Mouse (Mus musculus) lung, embryonic 14.5 days (tissue): ENCODE results near the gene Tm9sf4. TPM values are rescaled to one million over a fixed set of nuclear protein-coding genes. Genes with fewer than 3 reads are reported as not detected.

Experiments used
- ATAC-seq: fragments of 200-750 bp; cut with Nextera tagmentation; 2 replicates; pipeline ENCODE4 v1.8.0; 2017; ENCODE audit warnings: mild to moderate bottlenecking, moderate TSS enrichment, moderate library complexity; ENCODE audit not compliant: insufficient read depth
- DNase-seq: peaks from one replicate; pipeline ENCODE4 v3.0.0-alpha.2; 2015
- H3K27ac ChIP-seq: fragments of 300-500 bp; sonication (generic); 2 replicates; pipeline ENCODE4 v1.5.1; 2014; ENCODE audit warnings: low read depth, mild to moderate bottlenecking, moderate library complexity
- H3K27me3 ChIP-seq: fragments of 300-500 bp; sonication (generic); 2 replicates; pipeline ENCODE4 v1.6.1; 2014; ENCODE audit warnings: low read length, control low read depth; ENCODE audit not compliant: insufficient read depth
- H3K36me3 ChIP-seq: fragments of 300-500 bp; sonication (generic); 2 replicates; pipeline ENCODE4 v1.6.1; 2014; ENCODE audit warnings: control low read depth; ENCODE audit not compliant: insufficient read depth
- H3K4me1 ChIP-seq: fragments of 300-500 bp; sonication (generic); 2 replicates; pipeline ENCODE4 v1.6.1; 2014; ENCODE audit warnings: antibody characterized with exemption, control low read depth; ENCODE audit not compliant: insufficient read depth
- H3K4me2 ChIP-seq: fragments of 300-500 bp; sonication (generic); 2 replicates; pipeline ENCODE4 v1.6.1; 2014; ENCODE audit warnings: mild to moderate bottlenecking
- H3K4me3 ChIP-seq: fragments of 300-500 bp; sonication (generic); 2 replicates; pipeline ENCODE4 v1.5.1; 2014; ENCODE audit warnings: low read depth, low read length
- H3K9ac ChIP-seq: fragments of 300-500 bp; sonication (generic); 2 replicates; pipeline ENCODE4 v1.6.1; 2014
- H3K9me3 ChIP-seq: fragments of 300-500 bp; sonication (generic); 2 replicates; pipeline ENCODE4 v1.6.1; 2016; ENCODE audit warnings: low read depth, low read length, control low read depth
- CTCF ChIP-seq: IDR thresholded peaks from 2 replicates; pipeline ENCODE4 v1.5.1; 2016; ENCODE audit warnings: antibody characterized with exemption, low read depth
- WGBS: fragments of 180-500 bp; shearing (Covaris S2); extraction: QIAGEN DNeasy Blood & Tissue Kit; methylation state at CpG from one replicate; pipeline ENCODE4 v1.1.7; 2014; 5-methylcytosine and 5-hydroxymethylcytosine counted together
- polyA plus RNA-seq: library from polyadenylated mRNA; unstranded; fragments of >200 nt; fragmentation: Nextera tagmentation; extraction: Ambion mirVana; gene quantifications from 2 replicates; pipeline ENCODE4 v1.2.1, GENCODE M21; 2014

The Tm9sf4 gene
- polyA plus RNA-seq: 90.2 and 90.9 TPM in 2 replicates

- TF ChIP-seq CTCF: no peak
- Histone ChIP-seq H3K4me2 (peak within 1 kb of the TSS; percentile 68), H3K27ac (peak within 1 kb of the TSS; percentile 95), H3K4me3 (peak within 1 kb of the TSS; percentile 92), H3K36me3 (peaks cover 5% of the 10 kb centered on the region; the same call in 1 of the 2 replicates), H3K27me3 (no peaks in the 10 kb centered on the region), H3K9me3 (no peaks in the 10 kb centered on the region), H3K4me1 (peaks cover 3% of the 10 kb centered on the region; the same call in 1 of the 2 replicates), H3K9ac (peak within 1 kb of the TSS; percentile 87)
- ATAC-seq: peak; percentile 91
- WGBS: 9% methylated on average over 34 of the region's 34 CpGs
- DNase-seq: peak; percentile 97
These were observed at the start of gene Tm9sf4 for GRCm38 (mm10) chr2:153160844-153161683. Gene Tm9sf4, plus strand, starts transcription at chr2:153161303.

DNA sequence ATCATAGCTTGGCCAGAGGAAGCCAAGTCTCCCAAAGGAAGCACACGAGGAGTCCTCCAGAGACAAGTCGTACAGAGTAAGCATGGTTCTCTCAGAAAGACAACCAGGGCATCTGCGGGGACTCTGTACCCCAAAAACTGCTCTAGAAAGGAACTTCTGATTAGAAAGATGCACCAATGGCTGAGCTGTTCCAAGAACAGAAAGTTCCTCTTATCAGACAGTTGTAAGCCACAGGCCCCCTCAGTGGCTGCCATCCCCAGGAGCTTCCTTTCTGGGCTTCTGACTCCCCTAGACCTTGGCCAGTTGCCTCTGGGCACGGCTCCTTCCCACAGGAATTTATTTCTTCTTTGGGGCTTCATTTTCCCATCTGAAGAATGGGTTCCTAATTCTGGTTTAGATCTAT lies 45.4 kb upstream of the Tm9sf4 start:
- no peaks in the 10 kb centered on the region for H3K4me1 ChIP-seq
- no peak overlapping the region for H3K4me2 ChIP-seq
- no peak for DNase-seq
- 67% methylated on average over 4 of the region's 4 CpGs for WGBS
- H3K9ac ChIP-seq: no peak overlapping the region
- H3K27me3 ChIP-seq: peaks cover 9% of the 10 kb centered on the region; the same call in 1 of the 2 replicates
- no peak for ATAC-seq
- no peak overlapping the region for H3K27ac ChIP-seq
- no peak for TF ChIP-seq CTCF
- no peak overlapping the region for H3K4me3 ChIP-seq
- H3K9me3 ChIP-seq: no peaks in the 10 kb centered on the region
- no peaks in the 10 kb centered on the region for H3K36me3 ChIP-seq

DNA sequence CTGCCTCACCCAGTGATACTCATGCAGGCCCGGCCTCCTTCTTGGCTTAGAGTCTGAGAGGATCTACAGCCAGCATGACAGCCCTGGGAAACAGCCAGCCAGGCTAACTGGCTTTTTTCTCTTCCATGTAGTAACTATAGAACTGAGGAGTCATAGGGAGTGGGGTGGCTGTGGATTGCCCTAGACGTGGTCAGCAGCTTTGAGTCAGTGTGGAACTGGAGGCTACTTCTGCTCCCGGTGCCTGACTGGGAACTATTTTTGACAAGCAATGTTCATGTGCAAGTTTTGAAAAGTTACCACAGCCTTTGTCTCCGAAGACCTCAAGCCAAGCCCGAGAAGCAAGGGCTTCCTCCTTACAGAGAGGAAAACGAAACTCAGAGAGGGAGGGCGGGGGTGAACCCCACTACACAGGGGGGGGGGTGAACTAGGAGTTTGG lies 44.0 kb upstream of the Tm9sf4 start:
- H3K9me3 ChIP-seq: no peaks in the 10 kb centered on the region
- TF ChIP-seq CTCF: no peak
- no peaks in the 10 kb centered on the region for H3K36me3 ChIP-seq
- H3K4me2 ChIP-seq: no peak overlapping the region
- DNase-seq: peak; percentile 4
- WGBS: 77% methylated on average over 7 of the region's 7 CpGs
- ATAC-seq: no peak
- no peak overlapping the region for H3K27ac ChIP-seq
- no peaks in the 10 kb centered on the region for H3K27me3 ChIP-seq
- no peak overlapping the region for H3K4me3 ChIP-seq
- no peaks in the 10 kb centered on the region for H3K4me1 ChIP-seq
- H3K9ac ChIP-seq: no peak overlapping the region

DNA sequence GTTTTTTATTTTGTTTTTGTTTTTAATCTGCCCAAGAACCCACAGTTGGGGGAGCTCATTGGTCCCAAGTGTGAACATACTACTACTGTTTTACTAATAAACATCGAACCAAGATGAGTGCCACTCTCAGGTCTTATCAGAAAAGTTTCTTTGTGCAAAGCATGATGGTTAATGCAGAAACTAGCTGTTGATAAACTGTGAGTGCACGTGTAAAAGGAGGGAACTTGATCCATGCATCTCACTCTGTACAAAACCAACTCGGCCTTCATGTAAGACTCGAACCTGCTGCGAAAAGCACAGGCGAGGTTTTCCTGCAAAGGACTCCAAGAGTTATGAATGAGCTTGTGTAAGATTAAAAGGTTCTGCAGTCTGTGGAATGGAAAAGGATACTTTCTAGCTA lies 41.6 kb upstream of the Tm9sf4 start:
- Histone ChIP-seq H3K9me3 (no peaks in the 10 kb centered on the region), H3K27ac (no peak overlapping the region), H3K4me3 (no peak overlapping the region), H3K9ac (no peak overlapping the region), H3K4me1 (no peaks in the 10 kb centered on the region), H3K36me3 (no peaks in the 10 kb centered on the region), H3K27me3 (no peaks in the 10 kb centered on the region), H3K4me2 (no peak overlapping the region)
- WGBS: 77% methylated on average over 6 of the region's 6 CpGs
- DNase-seq (no peak), ATAC-seq (no peak)
- no peak for TF ChIP-seq CTCF

- Histone ChIP-seq H3K4me2 (no peak overlapping the region), H3K9ac (no peak overlapping the region), H3K4me1 (no peaks in the 10 kb centered on the region), H3K36me3 (no peaks in the 10 kb centered on the region), H3K4me3 (no peak overlapping the region), H3K27ac (no peak overlapping the region), H3K9me3 (no peaks in the 10 kb centered on the region), H3K27me3 (no peaks in the 10 kb centered on the region)
- no peak for TF ChIP-seq CTCF
- no peak for DNase-seq
- WGBS: 70% methylated on average over 8 of the region's 8 CpGs
- no peak for ATAC-seq
These were observed 41.0 kb upstream of the Tm9sf4 start for GRCm38 (mm10) chr2:153120126-153120525.

DNA sequence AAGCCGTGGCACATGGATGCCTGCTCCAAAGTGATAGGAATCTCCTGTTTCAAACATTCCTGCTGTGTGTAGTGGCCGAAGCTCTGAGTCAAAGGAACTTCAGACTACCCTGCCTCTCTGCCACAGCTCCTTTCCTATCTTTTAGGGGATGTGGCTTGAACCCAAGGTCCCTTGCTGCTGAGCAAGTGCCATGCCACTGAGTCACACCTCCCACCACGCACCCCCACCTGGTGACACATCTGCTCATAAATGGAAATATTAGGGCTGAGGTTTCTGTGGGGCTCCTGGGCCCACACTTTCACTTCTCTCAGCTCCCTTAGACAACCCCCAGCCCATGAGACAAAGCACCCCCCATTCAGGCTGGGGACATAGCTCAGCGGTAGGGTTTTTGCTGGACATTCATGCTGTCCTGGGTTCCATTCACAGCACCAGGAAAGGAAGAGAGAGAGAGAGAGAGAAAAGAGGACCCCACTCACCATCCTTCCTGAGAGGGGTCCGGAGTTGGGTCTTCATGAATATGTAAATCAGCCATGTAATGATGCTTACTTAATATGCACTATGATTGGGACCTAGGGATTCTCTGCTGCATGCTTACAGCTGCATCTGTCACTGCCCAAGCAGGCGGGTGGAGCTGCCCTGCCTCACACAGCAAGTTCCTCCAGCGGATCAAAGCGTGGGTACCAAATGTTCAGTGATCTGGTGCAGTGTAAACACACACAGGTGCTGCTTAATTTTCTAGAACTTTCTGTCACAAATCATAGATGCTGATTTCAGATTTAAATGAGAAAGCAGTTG lies 39.1 kb upstream of the Tm9sf4 start:
- H3K27me3 ChIP-seq: no peaks in the 10 kb centered on the region
- no peak overlapping the region for H3K4me3 ChIP-seq
- ATAC-seq: no peak
- H3K4me1 ChIP-seq: no peaks in the 10 kb centered on the region
- WGBS: 67% methylated on average over 8 of the region's 8 CpGs
- no peak for DNase-seq
- no peak overlapping the region for H3K4me2 ChIP-seq
- H3K36me3 ChIP-seq: no peaks in the 10 kb centered on the region
- H3K9me3 ChIP-seq: no peaks in the 10 kb centered on the region
- H3K27ac ChIP-seq: no peak overlapping the region
- no peak for TF ChIP-seq CTCF
- no peak overlapping the region for H3K9ac ChIP-seq

- Histone ChIP-seq H3K27ac (no peak overlapping the region), H3K9ac (no peak overlapping the region), H3K4me2 (no peak overlapping the region), H3K27me3 (no peaks in the 10 kb centered on the region), H3K4me3 (no peak overlapping the region), H3K9me3 (no peaks in the 10 kb centered on the region), H3K4me1 (no peaks in the 10 kb centered on the region), H3K36me3 (no peaks in the 10 kb centered on the region)
- ATAC-seq (no peak), DNase-seq (no peak)
- TF ChIP-seq CTCF: no peak
- WGBS: 80% methylated on average over 7 of the region's 7 CpGs
These were observed 38.4 kb upstream of the Tm9sf4 start for GRCm38 (mm10) chr2:153122701-153123100.
